Mouse (Mus musculus): ENCODE measurements around the gene Gabrb3.
"Not testable (repeated sequence)": the region's sequence is repeated elsewhere in the genome, so short reads cannot be mapped to it uniquely, and the experiment has no call there.

The Gabrb3 gene

DNA sequence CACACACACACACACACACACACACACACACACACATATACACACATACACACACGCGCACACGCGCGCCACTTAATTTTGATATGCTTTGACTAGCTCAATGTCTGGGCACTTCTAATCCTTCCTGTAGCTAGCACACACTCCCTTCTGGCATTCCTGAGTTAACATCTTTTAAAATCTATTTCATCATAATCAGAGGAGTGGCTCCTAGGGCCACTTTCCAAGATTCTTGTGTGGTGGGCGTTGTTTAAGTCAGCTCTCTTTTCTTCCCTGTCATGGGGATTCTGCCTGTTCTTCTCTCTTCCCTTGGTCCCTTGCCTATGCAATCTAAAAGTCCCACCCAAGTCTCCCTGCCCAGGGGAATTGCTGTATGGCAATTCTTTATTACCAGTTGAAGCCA lies 286.6 kb downstream of the Gabrb3 start:
- DNase-seq (ENCODE audit: low read depth, low spot score), result no peak

DNA sequence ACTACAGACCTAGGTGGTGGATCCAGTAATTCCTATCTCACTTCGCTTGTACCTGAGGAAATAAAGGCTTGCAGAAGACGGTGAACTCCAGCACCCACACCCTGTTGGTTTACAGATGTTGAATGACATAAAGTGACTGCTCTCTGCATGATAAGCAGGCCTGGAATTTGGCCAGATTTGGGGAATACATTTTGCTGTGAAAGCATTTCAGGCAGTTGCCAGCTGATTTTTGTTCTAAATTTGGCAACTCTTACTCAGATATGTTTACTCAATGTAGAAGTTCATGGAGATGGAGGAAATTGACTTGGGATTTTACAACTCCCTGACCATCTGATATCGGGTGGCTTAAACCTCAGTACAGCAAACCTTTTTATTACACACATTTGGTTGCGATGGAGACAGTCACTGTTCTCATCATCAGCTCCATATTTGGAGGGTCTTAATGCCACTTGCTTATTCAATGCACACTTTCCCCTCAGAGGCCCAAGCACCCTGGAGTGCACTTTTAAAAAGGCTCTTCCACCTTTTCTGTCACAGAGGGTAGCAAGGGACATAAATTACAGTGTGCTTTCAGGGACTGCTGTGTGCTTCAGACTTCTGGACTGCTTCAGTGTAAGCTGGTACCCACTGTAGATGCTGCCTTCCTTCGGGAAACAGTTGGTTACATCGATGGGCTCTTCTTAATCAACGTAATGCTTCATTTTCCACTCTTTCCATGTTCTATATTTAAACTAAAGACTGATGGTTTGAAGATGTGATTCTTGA lies 287.7 kb downstream of the Gabrb3 start:
- no peak for DNase-seq (ENCODE audit: low read depth, low spot score)

DNA sequence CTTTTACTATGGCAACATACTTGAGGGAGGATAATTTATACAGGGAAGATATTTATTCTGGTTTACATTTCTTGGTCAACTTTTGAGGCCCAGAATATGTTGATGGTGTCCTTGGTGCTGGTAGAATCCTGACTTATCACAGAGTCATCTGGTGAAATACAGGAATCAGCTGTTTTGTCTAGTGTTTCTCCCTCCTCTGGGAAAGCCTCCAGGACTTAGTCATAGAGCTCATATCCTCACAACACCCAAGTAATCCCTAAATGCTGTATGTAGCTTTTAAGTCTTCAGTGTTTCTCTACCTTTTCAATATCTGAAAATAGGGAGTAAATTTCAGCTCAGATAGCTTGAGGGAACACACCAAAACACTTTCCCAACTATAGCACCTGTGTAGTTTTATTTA lies 292.2 kb downstream of the Gabrb3 start:
- DNase-seq (ENCODE audit: low read depth, low spot score), result no peak

DNA sequence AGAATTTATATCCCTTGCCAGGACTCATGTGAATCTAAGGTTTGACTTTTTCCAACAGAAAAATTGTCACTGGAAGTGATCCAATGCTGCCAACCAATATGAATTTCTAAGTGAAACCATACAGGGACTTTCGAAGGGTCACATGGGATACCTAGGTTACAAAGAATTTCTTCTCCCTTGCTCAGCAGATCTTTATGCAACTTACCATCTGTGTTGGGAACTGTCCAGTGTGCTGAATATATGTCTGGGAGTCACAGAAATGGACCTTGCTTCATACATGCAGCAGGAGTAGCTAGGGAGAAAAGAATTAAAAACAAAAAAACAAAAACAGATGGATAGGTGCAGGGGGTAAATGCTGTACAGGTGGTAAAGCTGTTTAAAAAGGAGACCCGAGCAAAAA lies 327.3 kb downstream of the Gabrb3 start:
- DNase-seq (ENCODE audit: low read depth, low spot score), result no peak

DNA sequence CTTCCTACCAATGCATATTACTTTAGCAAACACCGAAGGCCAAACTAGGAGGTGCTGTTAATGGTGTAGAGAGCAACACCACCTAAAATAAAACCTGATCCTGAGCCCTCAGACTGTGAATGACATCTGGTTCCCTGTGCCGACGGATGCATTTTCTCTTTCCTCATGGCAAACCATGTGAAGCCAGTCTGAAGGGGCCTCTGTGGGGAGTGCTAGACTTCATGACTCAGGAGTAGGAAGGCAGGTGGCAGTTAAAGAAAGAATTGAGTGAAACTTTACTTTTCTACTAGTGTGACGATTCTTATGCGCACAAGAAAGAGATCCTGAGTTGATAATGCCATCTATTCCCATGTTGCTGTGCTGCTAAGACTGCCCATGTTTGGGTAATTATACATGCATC lies 341.0 kb downstream of the Gabrb3 start:
- no peak for DNase-seq (ENCODE audit: low read depth, low spot score)

DNA sequence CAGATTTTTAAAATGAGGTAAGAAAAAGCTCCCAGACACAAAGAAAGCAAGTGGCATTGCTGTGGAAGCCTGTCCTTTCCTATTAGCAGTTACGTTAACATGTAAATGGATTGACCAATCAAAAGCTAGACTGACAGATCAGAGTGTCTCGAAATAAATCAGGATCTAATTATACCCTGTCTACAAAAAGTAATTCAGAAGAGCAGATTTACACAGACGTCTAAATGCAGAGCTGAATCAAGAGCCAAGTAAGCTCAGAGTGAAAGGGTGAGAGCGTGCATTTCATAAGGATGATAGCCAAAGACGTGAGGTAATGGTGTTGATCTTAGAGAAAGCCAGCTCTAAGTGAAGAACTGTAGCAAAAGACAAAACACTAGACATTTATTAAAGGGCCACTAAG lies 359.3 kb downstream of the Gabrb3 start:
- no peak for DNase-seq (ENCODE audit: low read depth, low spot score)

DNA sequence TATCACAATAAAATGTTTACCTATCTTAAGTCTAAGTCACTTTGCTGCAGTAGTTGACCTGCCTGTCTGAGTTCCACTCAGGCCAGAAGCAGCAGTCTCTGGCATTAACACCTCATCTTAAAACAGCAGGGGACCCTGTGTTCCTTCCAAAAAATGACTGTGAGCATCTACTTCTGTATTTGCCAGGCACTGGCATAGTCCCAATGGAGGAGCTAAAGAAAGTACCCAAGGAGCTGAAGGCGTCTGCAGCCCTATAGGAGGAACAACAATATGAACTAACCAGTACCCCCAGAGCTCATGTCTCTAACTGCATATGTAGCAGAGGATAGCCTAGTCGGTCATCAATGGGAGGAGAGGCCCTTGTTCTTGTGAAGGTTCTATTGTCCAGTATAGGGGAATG lies 366.6 kb downstream of the Gabrb3 start:
- not testable (repeated sequence) for DNase-seq (ENCODE audit: low read depth, low spot score)

DNA sequence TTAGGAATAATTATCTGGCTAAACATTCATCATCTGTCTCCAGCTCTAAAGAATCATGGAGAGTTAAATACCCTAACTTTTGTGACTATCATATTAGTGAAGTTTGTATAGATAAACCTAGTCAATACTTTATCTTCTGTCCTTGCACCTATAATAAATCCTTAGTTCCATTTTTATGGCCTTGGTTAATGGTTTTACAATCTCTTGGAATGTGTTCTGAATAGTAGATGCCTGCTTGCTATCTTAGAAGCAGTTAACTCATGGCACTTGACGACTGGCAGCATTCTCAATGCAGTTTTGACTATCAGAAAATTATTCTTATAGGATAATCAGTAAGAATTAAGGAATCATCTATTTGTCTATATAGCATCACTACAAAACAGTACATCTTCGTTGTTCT lies 368.0 kb downstream of the Gabrb3 start:
- no peak for DNase-seq (ENCODE audit: low read depth, low spot score)

DNA sequence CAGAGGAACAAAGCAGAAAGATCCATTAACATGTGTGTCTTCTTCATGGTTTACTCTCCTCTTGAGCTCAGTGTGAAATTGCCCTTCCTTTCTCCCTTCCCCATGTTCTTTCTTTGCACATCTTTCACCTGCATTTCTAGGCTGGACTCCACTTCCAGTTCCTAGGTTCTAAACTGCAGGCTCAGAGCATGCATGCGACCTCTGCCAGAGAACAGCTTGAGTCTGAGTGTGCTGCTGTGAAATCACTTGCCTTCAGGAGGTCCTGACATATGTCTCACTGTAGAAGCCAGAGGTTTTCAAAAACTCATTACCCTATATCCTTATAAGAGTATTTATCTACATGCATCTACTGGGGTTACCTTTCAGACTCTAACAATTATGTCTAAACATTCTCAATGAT lies 383.8 kb downstream of the Gabrb3 start:
- DNase-seq (ENCODE audit: low read depth, low spot score), result no peak

DNA sequence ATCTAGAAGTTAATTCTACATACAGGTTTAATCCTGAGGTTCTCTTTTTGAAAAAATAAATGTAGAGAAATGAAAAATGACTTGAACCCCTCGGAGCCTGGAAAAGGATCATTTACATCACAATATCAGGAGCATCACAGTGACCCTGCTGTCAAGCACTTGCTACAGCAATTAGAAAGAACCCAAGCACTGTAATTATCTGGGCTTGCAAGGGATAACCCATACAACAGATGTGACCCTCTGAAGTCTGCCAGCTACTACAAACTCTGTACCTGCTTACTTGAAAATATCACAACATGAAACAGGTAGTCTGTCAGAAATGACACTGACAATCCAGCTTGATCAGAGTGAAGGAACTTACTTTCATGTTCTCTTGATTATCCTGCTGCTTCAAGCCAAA lies 394.2 kb downstream of the Gabrb3 start:
- no peak for DNase-seq (ENCODE audit: low read depth, low spot score)

DNA sequence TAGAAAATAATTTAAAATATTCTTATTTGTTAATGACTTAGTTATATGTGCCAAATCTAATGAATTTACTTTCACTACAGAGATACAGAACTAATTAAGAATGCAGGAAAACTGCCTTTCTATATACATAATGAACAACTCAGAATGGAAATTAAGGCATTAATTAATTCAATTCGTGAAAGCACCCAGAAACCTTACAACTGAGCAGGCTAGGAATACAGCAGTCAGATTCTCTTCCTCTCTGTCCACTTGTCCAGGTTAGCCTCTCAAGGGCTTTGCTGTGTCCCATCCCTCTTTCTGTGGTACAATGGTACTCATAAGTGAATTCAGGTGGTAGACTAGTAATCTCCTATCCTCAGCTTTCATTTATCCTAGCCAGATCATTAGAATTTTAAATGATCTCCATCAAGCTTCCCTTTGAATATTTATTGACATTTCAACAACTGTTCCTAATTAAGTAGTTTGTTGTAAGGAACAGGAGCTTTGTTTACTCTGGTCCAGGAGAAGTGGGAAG lies 422.9 kb downstream of the Gabrb3 start:
- no peak for DNase-seq (ENCODE audit: low read depth, low spot score)

DNA sequence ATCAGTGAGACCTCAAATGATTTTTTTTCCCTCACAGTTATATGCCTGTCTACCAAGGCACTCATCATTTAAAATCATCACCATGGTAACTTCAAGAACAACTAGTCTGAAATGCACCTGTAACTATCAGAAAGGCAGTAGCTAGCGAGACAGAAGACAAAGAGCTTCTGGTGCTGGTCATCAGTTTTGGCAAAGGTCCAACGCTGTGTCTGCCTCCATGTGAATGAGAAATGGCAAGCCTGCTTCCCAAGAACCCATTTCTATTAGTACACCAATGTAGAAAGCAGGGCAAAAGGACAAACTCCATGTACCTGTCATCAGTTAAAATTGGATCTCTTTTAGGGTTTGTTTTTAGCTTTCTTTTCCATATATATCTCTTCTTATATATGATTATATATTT lies 448.5 kb downstream of the Gabrb3 start:
- no peak for DNase-seq (ENCODE audit: low read depth, low spot score)
